Mouse (Mus musculus): ENCODE measurements around the gene Myo9b.

DNA sequence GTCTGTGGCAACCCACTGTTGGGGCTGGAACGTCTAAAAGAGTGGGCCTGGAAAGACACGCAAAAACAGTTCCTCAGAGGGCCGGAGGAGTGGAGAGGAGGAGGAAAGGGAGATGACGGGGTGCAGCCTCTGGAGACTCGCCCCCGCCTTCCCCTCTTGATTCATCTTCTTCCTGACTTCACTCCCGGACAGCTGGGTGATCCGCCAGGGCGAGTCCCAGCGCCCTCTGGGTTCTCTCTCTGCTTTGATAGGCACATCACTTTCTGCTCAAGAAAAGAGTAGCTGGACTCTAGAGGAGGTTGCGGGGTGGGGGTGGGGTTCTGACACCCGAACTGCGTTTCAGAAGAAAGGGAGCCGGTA is 617 bp downstream of the Myo9b start:
- TF ChIP-seq CTCF (IDR thresholded peaks at IDR 0.05; ENCODE audit: low read depth, low read length) = no peak
- no peak for TF ChIP-seq POLR2A (IDR thresholded peaks at IDR 0.05; ENCODE audit: extremely low read depth, insufficient read depth, low read length)
